Mouse (Mus musculus): ENCODE measurements around the gene Snx29.

DNA sequence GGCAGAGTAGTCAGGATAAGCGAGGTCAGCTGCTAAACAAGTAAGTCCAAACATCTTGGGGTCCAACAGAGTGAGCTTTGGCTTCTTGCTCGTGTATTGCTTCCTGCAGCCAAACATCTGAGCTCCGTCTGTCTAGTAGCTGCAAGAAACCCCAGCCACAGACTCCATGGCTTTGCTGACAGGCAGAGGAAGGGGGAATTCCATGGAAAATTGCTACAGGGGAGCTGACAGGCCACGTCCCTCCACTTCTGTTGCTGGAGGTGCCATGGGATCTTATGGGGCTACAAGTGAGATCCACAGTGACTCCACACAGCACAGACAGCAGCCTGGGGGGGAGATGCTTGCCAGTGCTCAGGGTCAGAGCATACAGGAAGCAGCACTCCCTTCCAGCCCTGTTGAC lies 463.1 kb downstream of the Snx29 start:
- no peak for TF ChIP-seq ETS1 (conservative IDR thresholded peaks at IDR 0.05; ENCODE audit: low read depth, low read length)
- TF ChIP-seq NELFE (IDR thresholded peaks at IDR 0.05; ENCODE audit: low read depth, low read length) = no peak
- TF ChIP-seq EP300 (IDR thresholded peaks at IDR 0.05; ENCODE audit: low read length) = no peak
- TF ChIP-seq HCFC1 (IDR thresholded peaks at IDR 0.05; ENCODE audit: low read depth, low read length) = no peak

All from CH12.LX (cell line).